Mouse (Mus musculus): Measurements from ENCODE around the gene Zfhx3.

Zfhx3 gene

DNA sequence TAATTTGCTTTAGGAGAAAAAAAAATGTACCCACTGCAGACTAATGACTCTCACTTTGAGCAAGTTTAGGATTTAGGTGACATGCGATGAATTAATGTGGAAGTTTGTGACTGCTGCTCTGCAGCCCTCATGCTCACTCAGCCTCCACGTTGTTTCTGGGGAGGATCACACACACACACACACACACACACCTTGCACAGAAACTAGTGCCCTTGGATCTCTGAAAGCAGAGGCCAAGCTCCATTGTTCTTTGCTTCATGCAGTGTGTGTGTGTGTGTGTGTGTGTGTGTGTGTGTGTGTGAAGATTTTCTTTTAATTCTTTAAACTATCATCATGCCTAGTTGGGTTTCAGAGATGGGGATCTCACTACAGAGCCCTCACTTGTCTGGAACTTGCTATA, 1020.7 kb downstream of the Zfhx3 start:
- DNase-seq, result no peak

DNA sequence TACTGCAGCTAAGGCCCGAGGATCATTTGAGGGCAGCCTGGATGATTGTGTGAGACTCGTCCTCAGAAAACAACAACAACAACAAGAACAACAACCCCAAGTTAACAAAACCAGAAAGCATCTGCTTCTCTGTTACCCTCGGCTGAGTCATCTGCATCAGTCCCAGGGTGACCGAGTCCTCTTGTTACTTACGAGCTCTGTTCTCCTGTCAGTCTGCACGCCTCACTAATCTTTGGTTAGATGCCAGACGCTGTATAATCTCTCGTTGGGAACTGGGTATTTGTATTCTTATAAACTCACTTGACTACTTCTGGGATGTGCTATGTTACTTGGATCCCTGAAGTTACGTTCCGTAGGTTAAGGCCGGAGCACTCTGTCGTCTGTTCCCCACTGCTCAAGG, 1023.6 kb downstream of the Zfhx3 start:
- no peak for DNase-seq

DNA sequence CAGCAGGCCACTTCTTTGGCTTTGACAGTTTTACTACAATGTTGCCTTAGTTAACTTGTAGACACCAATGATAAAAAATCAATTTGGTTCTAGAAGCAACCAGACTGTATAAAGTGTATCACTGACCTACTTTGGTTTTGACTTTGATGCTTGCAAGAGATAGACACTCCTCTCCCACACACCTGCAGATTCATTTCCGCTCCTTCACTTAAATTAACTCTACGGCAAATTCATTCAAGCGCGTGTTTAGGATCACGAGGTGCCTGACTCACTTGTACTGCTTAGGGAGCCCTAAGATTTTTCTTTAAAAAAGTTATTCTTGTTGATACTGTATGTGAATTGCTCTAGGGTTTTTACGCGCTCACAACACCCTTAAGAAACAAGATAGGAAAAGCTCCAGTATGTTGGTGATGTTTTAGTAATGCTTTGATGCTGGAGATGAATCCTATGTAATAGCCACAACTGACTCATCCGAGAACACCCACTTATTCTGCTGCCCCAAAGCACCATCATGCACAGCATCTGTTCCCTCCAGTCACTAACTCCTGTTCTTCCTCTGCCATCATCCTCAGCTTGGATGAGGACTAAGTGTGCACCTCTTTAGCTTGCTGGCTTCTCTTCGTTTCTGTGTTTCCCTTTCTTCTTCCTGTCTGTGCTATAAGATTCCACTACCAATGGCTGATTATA, 1031.3 kb downstream of the Zfhx3 start:
- no peak for DNase-seq

DNA sequence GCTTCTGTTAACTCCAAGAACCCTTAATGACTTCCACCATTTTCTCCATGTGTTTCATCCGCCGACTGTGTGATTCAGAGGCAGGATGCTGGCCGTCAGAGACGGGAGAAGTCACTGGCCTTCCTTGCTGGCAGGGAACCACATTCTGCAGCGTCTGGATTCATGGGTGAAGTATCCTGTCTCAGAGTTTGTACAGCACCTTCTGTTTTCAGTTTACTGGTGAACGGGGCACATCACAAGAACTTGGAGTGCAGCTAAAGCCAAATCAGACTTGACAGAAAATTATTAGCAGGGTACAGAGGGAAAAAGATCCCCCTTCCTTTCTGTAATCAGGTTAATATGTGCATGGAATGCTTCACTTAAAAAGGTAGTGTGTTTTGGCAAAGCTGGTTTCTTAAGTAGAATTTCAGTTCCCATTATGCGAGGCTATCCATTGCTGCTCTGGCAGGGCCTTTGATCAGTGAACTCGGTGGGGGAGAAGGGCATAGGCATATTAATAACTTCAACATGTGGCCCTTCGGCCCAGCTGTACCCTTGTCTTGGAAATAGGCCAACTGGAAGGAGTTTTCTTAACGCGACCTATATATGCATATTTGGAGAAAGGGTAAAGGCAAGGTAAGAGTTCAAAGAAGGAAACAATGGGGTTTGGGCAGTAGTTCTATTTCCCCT, 1035.4 kb downstream of the Zfhx3 start:
- no peak for DNase-seq

DNA sequence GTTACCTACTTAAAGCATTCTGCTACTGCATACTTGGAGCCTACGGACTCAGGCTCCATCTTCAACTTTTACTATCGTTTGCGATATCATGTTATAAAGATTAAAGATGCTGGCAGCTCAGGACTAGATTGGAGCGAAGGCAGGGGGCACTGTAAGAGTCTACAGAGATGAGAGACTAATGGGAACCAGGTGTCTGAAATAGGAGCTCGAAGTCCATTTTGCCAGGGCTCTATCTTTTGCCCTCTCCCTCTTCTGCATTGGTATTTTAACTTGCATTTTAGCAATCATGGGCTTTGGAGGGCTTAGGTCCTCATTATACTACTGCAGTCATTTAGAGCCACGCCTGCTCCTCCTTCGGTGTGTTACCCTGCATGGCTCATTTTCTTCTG, 1035.9 kb downstream of the Zfhx3 start:
- no peak for DNase-seq

DNA sequence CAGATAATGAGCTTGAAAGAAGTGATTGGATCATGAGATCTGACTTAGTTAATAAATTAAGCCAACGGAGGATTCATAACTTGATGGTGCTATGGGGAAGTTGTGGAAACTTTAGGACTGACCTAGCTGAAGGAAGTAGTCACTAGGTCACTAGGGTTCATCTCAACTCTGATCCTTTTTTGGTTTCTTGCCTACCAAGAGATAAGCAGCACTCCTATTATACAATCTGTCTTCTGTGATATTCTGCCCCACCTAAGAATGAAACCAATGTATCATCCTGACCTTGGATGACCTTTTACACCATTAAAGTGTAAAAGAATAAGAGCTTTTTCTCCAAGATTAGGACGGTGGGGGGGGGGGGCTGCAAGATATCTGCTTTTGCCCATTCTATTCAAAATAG, 1042.5 kb downstream of the Zfhx3 start:
- DNase-seq, result no peak

DNA sequence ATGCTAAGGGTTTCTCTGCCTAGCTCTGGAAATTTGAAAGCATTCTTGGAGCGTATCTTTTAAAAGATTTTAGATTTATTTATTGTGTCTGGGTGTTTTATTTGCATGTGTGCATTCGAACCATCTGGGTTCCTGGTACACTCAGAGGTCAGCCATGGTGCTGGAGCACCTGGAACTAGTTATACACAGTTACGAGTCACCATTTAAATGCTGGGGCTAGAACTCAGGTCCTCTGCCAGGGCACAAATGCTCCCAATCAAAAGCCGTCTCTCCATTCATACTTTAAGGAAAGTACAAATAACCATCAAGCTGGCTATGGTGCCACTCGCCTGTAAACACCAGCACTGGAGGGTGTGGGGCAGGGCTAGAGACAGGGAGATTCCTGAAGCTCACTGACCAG, 1047.4 kb downstream of the Zfhx3 start:
- no peak for DNase-seq

DNA sequence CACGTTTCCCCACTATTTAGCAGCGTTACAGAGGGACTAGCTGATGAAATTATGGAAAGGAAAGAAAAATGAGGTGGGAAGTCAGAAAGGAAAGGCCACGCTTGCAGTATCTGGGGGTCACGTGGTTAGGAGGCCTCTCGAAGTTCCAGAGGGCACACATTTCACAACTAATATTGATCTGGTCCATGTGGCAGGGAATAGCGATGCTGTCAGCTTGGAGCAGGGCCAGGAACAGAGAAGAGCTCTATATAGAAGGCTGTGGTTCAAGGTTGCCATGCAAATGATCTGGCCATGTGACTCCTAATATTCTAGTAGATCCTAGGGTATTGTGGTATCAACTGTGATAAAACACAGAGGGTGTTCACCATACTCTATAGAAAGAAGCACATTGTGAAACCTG, 1048.1 kb downstream of the Zfhx3 start:
- no peak for DNase-seq

DNA sequence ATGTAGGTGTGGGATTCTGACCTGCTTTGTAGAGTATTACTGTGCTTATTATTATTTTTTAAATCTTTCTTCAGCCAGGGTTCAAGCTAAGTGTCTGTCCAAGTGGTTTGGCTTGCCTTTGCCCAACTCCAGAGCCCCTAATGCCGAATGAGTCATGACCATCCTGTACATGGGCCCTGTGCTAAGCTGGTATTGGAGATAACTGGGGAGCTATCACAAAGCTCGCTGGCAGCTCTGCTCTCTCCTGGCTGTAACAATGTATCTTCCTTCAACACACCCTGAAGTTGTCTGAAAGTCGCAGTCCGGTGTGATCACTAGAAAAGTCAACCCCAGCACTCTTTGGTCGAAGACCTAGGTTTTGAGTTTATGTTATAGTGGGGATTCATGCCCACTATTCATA, 1049.0 kb downstream of the Zfhx3 start:
- no peak for DNase-seq

DNA sequence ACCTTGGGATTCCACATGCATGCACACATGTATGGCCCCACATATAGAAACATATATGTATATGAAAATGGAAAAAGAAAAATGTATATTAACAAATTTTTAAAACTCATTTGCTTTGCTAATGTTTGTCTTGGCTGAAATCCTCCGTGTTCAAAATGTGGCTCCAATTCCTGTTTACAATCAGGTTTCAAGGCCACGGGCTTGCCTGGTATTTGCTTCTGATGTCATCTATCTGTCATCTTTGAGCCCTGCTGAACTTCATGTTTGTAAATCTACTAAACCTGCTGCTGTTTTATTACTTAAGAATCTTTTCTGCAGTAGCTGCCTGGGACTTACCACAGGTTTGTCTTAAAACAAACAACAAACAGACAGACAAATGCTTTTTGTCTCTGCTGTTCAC, 1051.3 kb downstream of the Zfhx3 start:
- DNase-seq, result no peak

DNA sequence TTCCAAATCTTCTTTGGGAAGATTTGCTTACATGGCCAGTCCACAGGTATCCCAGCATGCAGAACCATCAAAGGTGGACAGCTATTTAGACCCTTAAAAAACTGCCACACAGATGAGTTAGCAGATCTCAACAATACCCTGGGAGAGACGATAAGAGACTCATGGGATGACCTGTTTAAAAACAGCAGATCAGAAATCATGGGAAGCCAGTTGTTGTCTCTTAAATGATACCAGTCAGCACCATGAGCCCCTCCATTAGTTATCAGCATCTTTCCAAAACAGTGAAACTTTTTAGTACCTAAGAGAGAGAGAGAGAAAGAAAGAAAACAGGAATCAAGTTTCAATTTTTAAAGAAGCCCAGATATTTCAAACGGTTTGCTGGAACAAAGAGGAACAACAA, 1051.7 kb downstream of the Zfhx3 start:
- DNase-seq, result no peak

DNA sequence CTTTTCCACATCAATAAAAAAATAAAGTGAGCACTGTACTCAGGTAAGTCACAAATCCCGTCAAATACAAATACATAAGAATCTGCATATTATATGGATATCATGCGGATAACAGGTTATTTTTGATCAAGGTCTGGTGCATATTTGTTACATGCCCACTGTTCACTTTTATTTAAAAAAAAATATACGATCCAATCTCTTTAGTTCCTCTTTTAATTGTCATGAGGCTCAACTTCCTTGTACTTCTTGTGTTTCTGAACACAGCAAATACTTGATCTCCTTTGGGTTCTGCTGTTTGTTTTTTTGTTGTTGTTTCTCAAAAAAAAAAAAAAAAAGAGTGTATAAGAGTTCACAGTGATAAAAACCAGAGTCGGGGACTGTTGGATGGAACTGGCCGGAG, 1052.4 kb downstream of the Zfhx3 start:
- DNase-seq, result no peak

DNA sequence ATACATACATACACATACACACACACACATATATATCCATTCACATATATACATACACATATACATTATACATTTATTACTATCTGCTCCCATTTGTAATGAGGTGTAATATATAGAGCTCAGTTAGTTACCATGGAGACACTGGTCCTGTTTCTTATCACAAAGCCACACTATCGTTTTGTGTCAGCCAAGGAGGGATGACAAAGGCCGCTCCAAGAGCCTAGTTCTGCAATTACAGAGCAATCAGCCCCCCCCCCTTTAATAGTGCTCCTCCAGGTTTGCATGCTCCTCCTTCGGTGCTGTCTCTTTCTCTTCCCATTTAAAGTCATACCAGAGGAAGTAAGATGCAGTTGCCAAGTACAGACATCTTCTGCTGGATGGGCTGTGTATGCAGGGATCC, 1054.9 kb downstream of the Zfhx3 start:
- no peak for DNase-seq

DNA sequence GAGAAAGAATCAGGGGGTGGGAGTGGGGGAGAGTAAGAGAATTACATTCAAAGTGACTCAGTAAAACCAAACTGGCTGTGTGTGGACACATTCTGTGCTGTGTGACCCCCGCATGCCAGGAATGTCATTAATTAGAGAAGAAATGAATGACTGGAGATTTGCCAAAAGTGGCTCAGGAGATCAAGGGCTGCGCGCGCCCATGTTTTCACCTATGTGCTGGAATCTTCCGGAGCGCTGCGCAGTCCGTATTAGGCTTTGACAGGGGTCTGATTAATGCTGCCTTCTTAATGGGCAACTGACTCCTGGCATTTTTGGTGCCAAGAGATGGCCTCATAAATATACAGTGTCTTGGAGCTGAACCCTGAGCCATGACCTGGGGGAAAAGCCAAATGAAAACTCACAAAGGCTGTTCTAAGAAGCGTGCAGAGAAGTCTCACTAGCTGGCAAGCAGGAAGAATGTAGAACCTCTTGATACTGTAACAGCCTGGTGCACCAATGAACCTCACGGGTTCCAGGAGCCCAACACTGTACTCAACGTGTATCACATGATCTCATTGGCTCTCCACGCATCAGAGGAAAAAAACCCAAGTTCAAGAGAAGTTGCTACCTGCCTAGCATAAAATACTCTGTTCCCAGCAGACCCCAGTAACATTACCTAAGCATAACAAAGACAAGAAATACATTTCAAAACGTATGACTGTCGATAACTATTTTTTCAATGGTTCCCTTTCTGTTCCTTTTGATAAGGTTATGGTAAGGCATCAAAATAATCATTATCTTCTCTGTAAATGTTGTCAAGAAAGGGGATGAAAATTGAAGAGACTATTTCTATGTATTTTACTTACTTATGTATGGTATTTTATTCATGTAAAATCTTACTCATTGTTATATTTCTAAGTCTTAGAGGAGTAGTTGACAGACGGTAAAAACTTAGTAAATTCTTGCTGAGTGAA, 1057.1 kb downstream of the Zfhx3 start:
- no peak for DNase-seq

DNA sequence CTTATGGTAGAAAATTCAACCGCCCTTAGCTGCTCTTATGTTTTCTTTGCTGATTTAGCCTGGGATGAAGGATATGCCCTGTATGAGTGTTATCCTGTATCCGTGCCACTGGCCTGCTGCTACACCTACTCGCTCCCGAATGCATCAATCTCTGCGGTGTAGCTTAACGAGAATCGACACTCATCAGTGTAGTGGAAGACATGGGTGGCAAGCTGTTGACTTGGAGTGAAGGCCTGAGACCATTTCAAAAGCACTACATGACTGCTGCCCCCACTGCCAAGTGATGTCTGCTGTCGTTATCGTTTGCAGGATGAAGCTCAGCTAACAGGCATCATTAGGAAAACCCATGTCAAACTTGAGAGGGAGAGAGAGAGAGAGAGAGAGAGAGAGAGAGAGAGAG, 1058.6 kb downstream of the Zfhx3 start:
- no peak for DNase-seq

DNA sequence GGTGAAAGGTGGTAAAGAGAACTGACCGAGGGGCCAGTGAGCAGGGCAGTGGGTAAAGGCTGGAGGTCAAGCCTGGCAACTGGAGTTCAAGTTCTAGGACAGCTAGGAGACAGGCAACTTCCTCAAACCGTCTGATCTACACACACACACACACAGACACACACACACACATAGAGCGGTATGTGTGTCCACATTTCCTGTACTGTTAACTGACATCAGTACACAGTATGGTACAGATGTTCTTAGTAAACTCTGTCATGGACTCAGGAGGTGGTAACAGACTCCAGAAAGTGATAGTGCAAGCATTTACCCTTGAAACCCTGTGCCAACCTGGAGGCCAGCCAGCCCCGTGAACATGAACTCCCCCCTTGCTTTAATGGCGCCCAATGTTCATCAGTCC, 1059.5 kb downstream of the Zfhx3 start:
- DNase-seq, result no peak

DNA sequence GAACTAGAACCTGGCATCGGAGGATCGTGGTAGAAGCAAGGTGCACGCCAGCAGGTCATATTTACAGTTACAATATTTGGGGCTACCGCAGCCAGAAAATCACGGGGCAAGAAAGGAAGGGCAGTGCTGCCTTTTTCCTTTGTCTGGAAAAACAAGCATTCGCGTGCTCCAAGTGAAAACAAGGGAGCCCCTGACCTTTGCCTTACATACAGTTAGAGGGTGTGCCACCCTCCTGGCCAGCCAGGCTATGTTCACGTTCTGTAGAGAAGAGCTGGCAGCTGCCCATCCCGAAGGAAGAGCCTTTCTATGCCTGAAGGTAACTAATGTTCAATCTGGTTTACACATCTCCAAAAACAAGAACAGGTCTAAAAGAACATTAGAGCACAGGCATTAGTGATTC, 1064.5 kb downstream of the Zfhx3 start:
- DNase-seq, result no peak

All from cerebellum, adult 11-12 months (tissue).